Mouse (Mus musculus) intestine, postnatal 0 days (tissue): Measurements from ENCODE around the gene Bicral. TPM values are rescaled to one million over a fixed set of nuclear protein-coding genes. Genes with fewer than 3 reads are reported as not detected.

Experiments used
- ATAC-seq: fragments of 200-750 bp; cut with Nextera tagmentation; 2 replicates; pipeline ENCODE4 v1.8.0; 2017; ENCODE audit warnings: mild to moderate bottlenecking, moderate TSS enrichment, moderate library complexity
- H3K27ac ChIP-seq: fragments of 300-500 bp; sonication (generic); 2 replicates; pipeline ENCODE4 v1.5.1; 2014; ENCODE audit warnings: mild to moderate bottlenecking, low read depth, low read length, moderate library complexity
- H3K27me3 ChIP-seq: fragments of 300-500 bp; sonication (generic); replicated peaks from 2 replicates; pipeline ENCODE4 v1.6.1; 2014; ENCODE audit warnings: low read length, mixed read lengths; ENCODE audit not compliant: control insufficient read depth, insufficient read depth
- H3K36me3 ChIP-seq: fragments of 300-500 bp; sonication (generic); 2 replicates; pipeline ENCODE4 v1.6.1; 2014; ENCODE audit warnings: mild to moderate bottlenecking, moderate library complexity; ENCODE audit not compliant: control insufficient read depth, insufficient read depth
- H3K4me1 ChIP-seq: fragments of 300-500 bp; sonication (generic); replicated peaks from 2 replicates; pipeline ENCODE4 v1.6.1; 2014; ENCODE audit warnings: antibody characterized with exemption, low read length, mixed read lengths; ENCODE audit not compliant: control insufficient read depth, insufficient read depth
- H3K4me2 ChIP-seq: fragments of 300-500 bp; sonication (generic); replicated peaks from 2 replicates; pipeline ENCODE4 v1.6.1; 2014; ENCODE audit warnings: low read depth, mild to moderate bottlenecking, moderate library complexity
- H3K4me3 ChIP-seq: fragments of 300-500 bp; sonication (generic); 2 replicates; pipeline ENCODE4 v1.5.1; 2014; ENCODE audit warnings: low read depth, low read length
- H3K9ac ChIP-seq: fragments of 300-500 bp; sonication (generic); 2 replicates; pipeline ENCODE4 v1.6.1; 2014; ENCODE audit warnings: mild to moderate bottlenecking, low read depth, low read length
- H3K9me3 ChIP-seq: fragments of 300-500 bp; sonication (generic); 2 replicates; pipeline ENCODE4 v1.6.1; 2016; ENCODE audit warnings: mixed run types; ENCODE audit not compliant: control insufficient read depth
- CTCF ChIP-seq: sonication (generic); IDR thresholded peaks from 2 replicates; pipeline ENCODE4 v1.5.1; 2016; ENCODE audit warnings: low read depth, mild to moderate bottlenecking, control low read depth, antibody characterized with exemption, moderate library complexity
- whole genome bisulfite sequencing: fragments of 180-500 bp; shearing (Covaris S2); extraction: QIAGEN DNeasy Blood & Tissue Kit; methylation state at CpG from one replicate; pipeline ENCODE4 v1.1.7; 2014; 5-methylcytosine and 5-hydroxymethylcytosine counted together
- polyA plus RNA-seq: library from polyadenylated mRNA; unstranded; fragments of >200 nt; fragmentation: Nextera tagmentation; extraction: Ambion mirVana; gene quantifications from 2 replicates; pipeline ENCODE4 v1.2.1, GENCODE M21; 2015

The Bicral gene
- polyA plus RNA-seq, 1 experiment from 2014 or later = 2.2 TPM

DNA sequence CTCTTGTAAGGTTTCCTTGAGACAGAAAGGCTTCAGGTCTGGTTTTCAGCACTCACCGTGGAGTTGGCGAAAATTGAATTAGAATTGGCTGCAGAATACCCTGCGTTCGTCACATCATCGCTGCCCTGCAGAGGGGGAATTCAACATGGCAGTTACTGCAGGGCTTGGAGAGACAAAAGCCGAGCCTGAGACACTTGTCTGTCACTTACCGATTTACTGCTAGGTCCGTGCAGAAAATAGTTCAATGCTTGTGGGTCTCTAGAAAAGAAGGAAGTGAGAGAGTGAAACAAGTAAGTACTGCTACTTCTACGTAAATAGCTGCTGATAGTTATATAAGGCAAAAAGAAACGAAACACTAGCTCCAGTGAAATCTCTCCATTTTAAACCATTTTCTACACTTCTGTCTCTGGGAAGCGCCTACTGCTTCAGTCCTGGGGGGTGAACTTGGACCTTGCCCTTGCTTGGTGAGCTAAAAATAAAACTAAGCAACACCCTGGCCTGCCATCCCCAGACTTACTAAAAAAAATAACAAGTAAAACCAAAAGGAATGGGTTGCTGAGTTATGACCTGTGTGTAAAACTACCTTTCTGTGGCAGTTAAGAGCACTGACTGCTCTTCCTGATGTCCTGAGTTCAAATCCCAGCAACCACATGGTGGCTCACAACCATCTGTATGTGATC is 28.3 kb downstream of the Bicral start:
- peaks cover 28% of the 10 kb centered on the region for H3K36me3 ChIP-seq
- H3K4me3 ChIP-seq = no peak overlapping the region
- no peaks in the 10 kb centered on the region for H3K9me3 ChIP-seq
- no peak overlapping the region for H3K9ac ChIP-seq
- no peak for ATAC-seq
- TF ChIP-seq CTCF = no peak
- H3K27ac ChIP-seq = no peak overlapping the region
- H3K4me2 ChIP-seq = no peak overlapping the region
- no peaks in the 10 kb centered on the region for H3K4me1 ChIP-seq
- WGBS = 88% methylated on average over 11 of the region's 11 CpGs
- no peaks in the 10 kb centered on the region for H3K27me3 ChIP-seq

DNA sequence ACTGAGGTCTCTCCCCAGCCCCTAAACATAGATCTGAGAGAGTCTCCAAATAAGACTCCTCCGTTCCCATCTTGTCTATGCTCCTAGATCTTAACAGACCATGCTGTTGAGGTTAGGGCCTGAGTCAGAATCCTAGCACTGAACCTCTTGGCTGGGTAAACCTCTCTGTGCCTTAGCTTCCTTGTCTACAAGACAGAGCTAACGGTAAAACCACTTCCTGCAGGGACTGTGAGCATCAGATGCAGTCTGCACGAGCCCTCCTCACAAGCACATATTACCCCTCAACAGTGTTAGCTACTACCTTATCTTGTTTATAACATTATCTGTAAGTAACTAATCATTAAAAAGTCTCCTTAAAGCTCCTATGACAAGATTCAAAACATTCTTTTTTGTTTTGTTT is 29.3 kb downstream of the Bicral start:
- TF ChIP-seq CTCF = no peak
- Histone ChIP-seq H3K27ac (no peak overlapping the region), H3K27me3 (no peaks in the 10 kb centered on the region), H3K36me3 (peaks cover 38% of the 10 kb centered on the region), H3K4me1 (no peaks in the 10 kb centered on the region), H3K9me3 (no peaks in the 10 kb centered on the region), H3K9ac (no peak overlapping the region), H3K4me3 (no peak overlapping the region), H3K4me2 (no peak overlapping the region)
- ATAC-seq = no peak
- WGBS = 91% methylated on average over 3 of the region's 3 CpGs

DNA sequence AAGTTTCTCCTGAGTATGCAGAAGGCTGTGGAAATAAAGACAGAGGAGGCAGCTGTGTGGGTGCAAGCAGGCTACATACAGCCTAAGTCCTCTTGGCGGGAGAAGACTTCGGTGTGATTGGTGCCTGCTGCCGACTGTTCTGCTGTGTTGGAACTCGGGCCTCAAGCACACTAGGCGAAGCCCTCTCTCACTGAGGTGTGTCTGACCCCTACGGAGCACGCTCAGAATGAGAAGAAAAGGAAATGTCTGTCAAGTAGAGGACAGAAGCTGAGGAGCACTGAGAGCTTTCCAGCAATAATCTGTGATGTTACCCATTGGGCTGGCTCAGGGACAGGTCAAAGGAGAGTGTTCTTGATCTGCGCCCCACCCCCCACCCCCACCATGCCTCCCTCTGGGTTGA is 35.2 kb downstream of the Bicral start:
- Histone ChIP-seq H3K36me3 (peaks cover 50% of the 10 kb centered on the region), H3K9ac (no peak overlapping the region), H3K27ac (no peak overlapping the region), H3K4me3 (no peak overlapping the region), H3K9me3 (no peaks in the 10 kb centered on the region), H3K27me3 (no peaks in the 10 kb centered on the region), H3K4me1 (no peaks in the 10 kb centered on the region), H3K4me2 (no peak overlapping the region)
- 91% methylated on average over 8 of the region's 8 CpGs for WGBS
- no peak for TF ChIP-seq CTCF
- ATAC-seq = no peak

DNA sequence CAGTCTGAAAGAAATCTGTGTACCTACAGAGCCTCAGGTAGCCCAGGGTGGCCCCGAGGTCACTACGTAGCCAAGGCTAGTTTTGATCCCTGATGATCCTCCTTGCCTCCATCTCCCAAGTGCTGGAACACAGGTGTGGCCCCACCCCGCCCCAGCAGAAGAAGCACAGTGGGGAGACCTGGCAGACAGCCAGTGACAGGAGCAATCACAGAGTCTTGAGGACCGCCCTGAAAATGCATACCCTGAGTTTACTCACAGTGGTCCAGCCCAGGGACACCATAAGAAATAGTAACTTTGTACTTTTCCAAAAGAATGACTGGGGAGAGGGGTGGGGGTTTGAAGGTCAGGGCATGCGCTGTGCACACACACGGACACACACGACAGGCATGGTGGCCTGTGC is 37.7 kb downstream of the Bicral start:
- Histone ChIP-seq H3K9me3 (no peaks in the 10 kb centered on the region), H3K27me3 (no peaks in the 10 kb centered on the region), H3K9ac (no peak overlapping the region), H3K27ac (no peak overlapping the region), H3K4me2 (no peak overlapping the region), H3K4me1 (no peaks in the 10 kb centered on the region), H3K4me3 (no peak overlapping the region), H3K36me3 (peaks cover 40% of the 10 kb centered on the region)
- no peak for ATAC-seq
- WGBS = 83% methylated on average over 7 of the region's 7 CpGs
- TF ChIP-seq CTCF = no peak

DNA sequence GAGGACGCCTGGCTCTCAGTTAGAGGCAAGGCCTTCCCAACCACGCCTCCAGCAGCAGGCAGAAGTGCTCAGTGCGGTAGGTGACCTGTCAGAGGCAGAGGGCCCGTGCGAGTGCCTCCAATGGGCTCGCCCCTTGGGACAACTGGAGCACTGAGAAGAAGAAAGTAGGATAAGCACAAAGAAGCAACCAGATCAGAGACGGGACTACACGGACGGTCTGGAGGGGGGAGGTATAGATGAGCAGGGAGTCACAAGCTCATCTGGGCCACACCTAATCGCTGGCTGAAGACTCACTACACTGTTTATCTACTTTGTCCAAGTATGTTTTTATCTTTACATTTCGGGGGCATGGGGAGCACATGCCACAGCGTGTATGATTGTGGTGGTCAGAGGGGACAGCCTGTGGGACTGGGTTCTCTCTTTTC is 40.5 kb downstream of the Bicral start:
- H3K4me2 ChIP-seq = no peak overlapping the region
- no peak for TF ChIP-seq CTCF
- H3K9ac ChIP-seq = no peak overlapping the region
- no peak overlapping the region for H3K27ac ChIP-seq
- H3K4me3 ChIP-seq = no peak overlapping the region
- H3K36me3 ChIP-seq = peaks cover 24% of the 10 kb centered on the region
- H3K27me3 ChIP-seq = no peaks in the 10 kb centered on the region
- no peaks in the 10 kb centered on the region for H3K9me3 ChIP-seq
- 93% methylated on average over 12 of the region's 12 CpGs for WGBS
- no peak for ATAC-seq
- H3K4me1 ChIP-seq = no peaks in the 10 kb centered on the region

DNA sequence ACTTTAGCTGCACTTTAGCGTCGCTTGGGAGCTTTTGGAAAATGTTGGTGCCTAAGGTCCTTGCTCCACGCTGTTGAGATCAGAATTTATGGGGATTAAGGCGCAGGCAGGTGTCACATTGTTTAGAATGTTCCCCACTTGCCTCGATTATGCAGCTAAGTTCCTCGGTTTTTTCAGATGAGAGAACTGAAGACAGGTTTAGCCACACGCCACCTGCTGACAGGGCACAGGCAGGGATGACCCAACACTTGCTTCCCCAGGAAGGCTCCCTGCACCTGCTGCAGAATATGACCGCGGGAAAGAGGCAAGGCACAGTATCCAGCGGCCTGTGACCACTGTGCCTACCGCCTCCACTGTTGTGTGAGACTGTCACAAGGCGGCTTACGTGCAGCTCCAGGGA is 42.0 kb downstream of the Bicral start:
- Histone ChIP-seq H3K4me1 (no peaks in the 10 kb centered on the region), H3K9me3 (no peaks in the 10 kb centered on the region), H3K36me3 (peaks cover 26% of the 10 kb centered on the region), H3K27ac (no peak overlapping the region), H3K9ac (no peak overlapping the region), H3K4me2 (no peak overlapping the region), H3K27me3 (no peaks in the 10 kb centered on the region), H3K4me3 (no peak overlapping the region)
- no peak for TF ChIP-seq CTCF
- ATAC-seq = no peak
- WGBS = 83% methylated on average over 13 of the region's 13 CpGs

DNA sequence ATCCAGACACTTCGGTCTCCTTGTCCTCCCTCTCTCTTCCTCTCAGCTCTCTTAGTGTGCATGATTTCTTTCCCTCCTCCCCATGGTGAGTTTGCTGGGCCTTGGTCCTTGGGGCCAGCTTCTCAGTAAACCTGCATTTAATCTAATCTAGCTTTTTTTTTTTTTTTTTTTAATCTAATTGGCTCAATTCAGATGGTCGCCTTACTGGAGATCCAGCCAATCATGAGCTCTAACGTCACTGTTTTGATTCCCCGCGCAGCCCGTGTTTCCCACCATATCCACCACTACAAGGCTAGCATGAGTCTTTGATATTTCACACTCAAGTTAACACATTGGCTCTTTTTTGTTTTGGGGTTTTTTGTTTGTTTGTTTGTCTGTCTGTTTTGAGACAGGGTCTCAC is 43.8 kb downstream of the Bicral start:
- Histone ChIP-seq H3K9ac (no peak overlapping the region), H3K27ac (no peak overlapping the region), H3K4me2 (no peak overlapping the region), H3K36me3 (peaks cover 27% of the 10 kb centered on the region), H3K27me3 (no peaks in the 10 kb centered on the region), H3K4me1 (no peaks in the 10 kb centered on the region), H3K9me3 (no peaks in the 10 kb centered on the region), H3K4me3 (no peak overlapping the region)
- ATAC-seq = no peak
- 92% methylated on average over 6 of the region's 6 CpGs for WGBS
- no peak for TF ChIP-seq CTCF
